Mouse (Mus musculus): ENCODE measurements around the gene Nipsnap2.

DNA sequence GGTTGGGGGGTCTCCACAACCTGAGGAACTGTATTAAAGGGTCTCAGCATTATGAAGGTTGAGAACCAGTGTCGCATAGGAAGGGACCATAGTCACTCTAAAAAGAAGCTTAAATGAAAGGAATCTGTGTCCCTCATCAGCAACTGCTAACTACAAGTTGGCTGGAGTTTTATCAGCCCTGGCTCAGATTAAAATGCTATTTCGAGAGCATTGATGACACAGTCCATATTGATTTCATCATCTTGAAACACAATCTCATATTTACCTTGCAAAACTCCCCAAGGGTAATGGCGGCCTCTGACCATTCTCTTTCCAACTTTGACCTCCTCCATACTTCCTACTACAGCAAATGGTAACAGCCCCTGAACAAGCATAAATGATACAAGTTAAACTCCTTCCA, 34.3 kb upstream of the Nipsnap2 start:
- TF ChIP-seq GATA1 (IDR thresholded peaks at IDR 0.05; ENCODE audit: low read length) (no peak), TAL1 (IDR thresholded peaks at IDR 0.05; ENCODE audit: low read length) (no peak)
